Mouse (Mus musculus) neural tube, embryonic 10.5 days (tissue): Measurements from ENCODE around the gene Lrrc29.

Source experiments
- DNase-seq: peaks from one replicate; pipeline ENCODE4 v3.0.0-alpha.2; 2017; ENCODE audit warnings: low spot score; ENCODE audit errors: extremely low spot score

Lrrc29 gene

GRCm38 (mm10) chr8:105326141-105326672, at the start of gene Lrrc29, which contains the start of gene Tmem208:
Lrrc29 (minus strand) TSS chr8:105326278.
Tmem208 (plus strand) TSS chr8:105326354.
- DNase-seq: peak; percentile 95

GRCm38 (mm10) chr8:105374513-105374966, 48.5 kb upstream of the Lrrc29 start:
- DNase-seq: peak; percentile 49

GRCm38 (mm10) chr8:105373032-105373431, 47.0 kb upstream of the Lrrc29 start, which contains the start of gene Plekhg4:
Plekhg4 (plus strand) TSS chr8:105373274.
- DNase-seq: no peak

GRCm38 (mm10) chr8:105372473-105372872, 46.4 kb upstream of the Lrrc29 start:
- no peak for DNase-seq

GRCm38 (mm10) chr8:105367107-105367506, 41.0 kb upstream of the Lrrc29 start:
- no peak for DNase-seq

GRCm38 (mm10) chr8:105361751-105362702, 35.9 kb upstream of the Lrrc29 start:
- DNase-seq: no peak

GRCm38 (mm10) chr8:105359646-105360045, 33.6 kb upstream of the Lrrc29 start:
- no peak for DNase-seq

GRCm38 (mm10) chr8:105359208-105359607, 33.1 kb upstream of the Lrrc29 start:
- no peak for DNase-seq

GRCm38 (mm10) chr8:105356681-105357080, 30.6 kb upstream of the Lrrc29 start:
- no peak for DNase-seq

- peak; percentile 51 for DNase-seq
These were observed 29.3 kb upstream of the Lrrc29 start for GRCm38 (mm10) chr8:105355179-105356024.

- DNase-seq: no peak
These were observed 28.5 kb upstream of the Lrrc29 start for GRCm38 (mm10) chr8:105354549-105354948.

GRCm38 (mm10) chr8:105353583-105354135, 27.6 kb upstream of the Lrrc29 start:
- no peak for DNase-seq

- DNase-seq: no peak
These were observed 24.1 kb upstream of the Lrrc29 start for GRCm38 (mm10) chr8:105350186-105350585.

GRCm38 (mm10) chr8:105349096-105349771, 23.2 kb upstream of the Lrrc29 start:
- no peak for DNase-seq

GRCm38 (mm10) chr8:105348450-105349095, 22.5 kb upstream of the Lrrc29 start, which contains the start of gene Slc9a5:
Slc9a5 (plus strand) TSS chr8:105348843.
- peak; percentile 84 for DNase-seq

GRCm38 (mm10) chr8:105347428-105348221, 21.5 kb upstream of the Lrrc29 start, which contains the start of gene Fhod1:
Fhod1 (minus strand) TSS chr8:105347953.
- DNase-seq: peak; percentile 92

- DNase-seq: peak; percentile 55
These were observed 20.7 kb upstream of the Lrrc29 start for GRCm38 (mm10) chr8:105346611-105347427.
